Mouse (Mus musculus) liver, postnatal 0 days (tissue): Measurements from ENCODE around the gene Rogdi. TPM values are rescaled to one million over a fixed set of nuclear protein-coding genes. Genes with fewer than 3 reads are reported as not detected.

ENCODE experiments used
- ATAC-seq: fragments of 200-750 bp; cut with Nextera tagmentation; 2 replicates; pipeline ENCODE4 v1.8.0; 2017; ENCODE audit warnings: mild to moderate bottlenecking, moderate library complexity
- DNase-seq: peaks from one replicate; pipeline ENCODE4 v3.0.0-alpha.2; 2016
- H3K27ac ChIP-seq: fragments of 300-500 bp; sonication (generic); 2 replicates; pipeline ENCODE4 v1.5.1; 2014; ENCODE audit warnings: antibody characterized with exemption, moderate library complexity, mild to moderate bottlenecking, low read depth
- H3K27me3 ChIP-seq: fragments of 300-500 bp; sonication (generic); 2 replicates; pipeline ENCODE4 v1.6.1; 2014; ENCODE audit warnings: low read length, control low read depth, mixed read lengths; ENCODE audit not compliant: insufficient read depth
- H3K36me3 ChIP-seq: fragments of 300-500 bp; sonication (generic); replicated peaks from 2 replicates; pipeline ENCODE4 v1.6.1; 2014; ENCODE audit warnings: mild to moderate bottlenecking, control low read depth, low read length, moderate library complexity, mixed read lengths; ENCODE audit not compliant: insufficient read depth
- H3K4me1 ChIP-seq: fragments of 300-500 bp; sonication (generic); 2 replicates; pipeline ENCODE4 v1.6.1; 2014; ENCODE audit warnings: antibody characterized with exemption, mild to moderate bottlenecking, control low read depth; ENCODE audit not compliant: insufficient read depth
- H3K4me2 ChIP-seq: fragments of 300-500 bp; sonication (generic); 2 replicates; pipeline ENCODE4 v1.6.1; 2014; ENCODE audit warnings: low read depth, mild to moderate bottlenecking, low read length, moderate library complexity, mixed read lengths
- H3K4me3 ChIP-seq: fragments of 300-500 bp; sonication (generic); 2 replicates; pipeline ENCODE4 v1.5.1; 2014; ENCODE audit warnings: low read depth, low read length
- H3K9ac ChIP-seq: fragments of 300-500 bp; sonication (generic); replicated peaks from 2 replicates; pipeline ENCODE4 v1.6.1; 2014; ENCODE audit warnings: mild to moderate bottlenecking, moderate library complexity
- H3K9me3 ChIP-seq: fragments of 300-500 bp; sonication (generic); 2 replicates; pipeline ENCODE4 v1.6.1; 2016; ENCODE audit warnings: mild to moderate bottlenecking, control low read depth, low read length, mixed read lengths
- CTCF ChIP-seq: sonication (generic); IDR thresholded peaks from 2 replicates; pipeline ENCODE4 v1.5.1; 2016; ENCODE audit warnings: antibody characterized with exemption, low read depth
- EP300 ChIP-seq: IDR thresholded peaks from 2 replicates; pipeline ENCODE4 v1.6.1; 2016; ENCODE audit warnings: antibody characterized with exemption, low read depth, mild to moderate bottlenecking
- WGBS: fragments of 180-500 bp; shearing (Covaris S2); extraction: QIAGEN DNeasy Blood & Tissue Kit; methylation state at CpG from one replicate; pipeline ENCODE4 v1.1.7; 2014; ENCODE audit not compliant: insufficient replicate concordance; 5-methylcytosine and 5-hydroxymethylcytosine counted together
- polyA plus RNA-seq: library from polyadenylated mRNA; unstranded; fragments of >200 nt; fragmentation: Nextera tagmentation; extraction: Ambion mirVana; gene quantifications from 2 replicates; pipeline ENCODE4 v1.2.1, GENCODE M21; 2015

Gene Rogdi
- polyA plus RNA-seq, 1 experiment from 2014 or later: 105 TPM

GRCm38 (mm10) chr16:5000611-5001010, 12.7 kb downstream of the Rogdi start:
- Histone ChIP-seq H3K4me2 (no peak overlapping the region), H3K4me1 (peaks cover 6% of the 10 kb centered on the region; the same call in 1 of the 2 replicates), H3K36me3 (no peaks in the 10 kb centered on the region), H3K27ac (no peak overlapping the region), H3K9me3 (no peaks in the 10 kb centered on the region), H3K27me3 (no peaks in the 10 kb centered on the region), H3K9ac (no peak overlapping the region), H3K4me3 (no peak overlapping the region)
- ATAC-seq (no peak), DNase-seq (no peak)
- WGBS: 51% methylated on average over 3 of the region's 3 CpGs
- TF ChIP-seq EP300: no peak
- no peak for TF ChIP-seq CTCF

DNA sequence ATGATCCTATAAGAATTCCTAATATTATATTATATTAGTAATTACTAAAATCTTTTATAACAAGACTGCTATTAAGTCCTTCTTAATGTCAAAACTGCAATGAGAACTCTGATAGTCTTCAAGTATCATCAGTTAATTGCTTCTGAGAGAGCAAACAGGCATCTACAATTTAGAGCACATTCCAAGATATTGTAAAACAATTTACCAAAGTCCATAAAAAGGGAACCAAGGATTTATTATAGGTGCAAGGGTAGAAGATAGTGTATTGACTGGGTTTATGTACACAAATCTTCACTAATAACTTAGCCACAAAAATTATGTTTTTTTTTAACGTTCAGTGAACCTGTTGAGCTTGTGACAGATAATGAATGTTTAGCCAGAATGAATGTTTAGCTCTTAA, 14.4 kb downstream of the Rogdi start:
- H3K9me3 ChIP-seq: no peaks in the 10 kb centered on the region
- H3K9ac ChIP-seq: no peak overlapping the region
- no peaks in the 10 kb centered on the region for H3K36me3 ChIP-seq
- no peak overlapping the region for H3K4me3 ChIP-seq
- no peak for DNase-seq
- ATAC-seq: no peak
- TF ChIP-seq CTCF (no peak), EP300 (no peak)
- 63% methylated on average over 1 of the region's 1 CpGs for WGBS
- no peak overlapping the region for H3K27ac ChIP-seq
- peaks cover 6% of the 10 kb centered on the region; the same call in 1 of the 2 replicates for H3K4me1 ChIP-seq
- H3K4me2 ChIP-seq: no peak overlapping the region
- H3K27me3 ChIP-seq: no peaks in the 10 kb centered on the region

GRCm38 (mm10) chr16:4997553-4997952, 15.8 kb downstream of the Rogdi start, which contains the start of gene Sept12:
Gene Sept12 (minus strand): TSS chr16:4997852.
- DNase-seq: no peak
- WGBS: 45% methylated on average over 3 of the region's 3 CpGs
- no peaks in the 10 kb centered on the region for H3K9me3 ChIP-seq
- ATAC-seq: no peak
- no peak within 1 kb of the TSS for H3K4me3 ChIP-seq
- H3K9ac ChIP-seq: no peak within 1 kb of the TSS
- no peak for TF ChIP-seq CTCF
- TF ChIP-seq EP300: no peak
- H3K4me1 ChIP-seq: peaks cover 6% of the 10 kb centered on the region; the same call in 1 of the 2 replicates
- no peaks in the 10 kb centered on the region for H3K27me3 ChIP-seq
- H3K27ac ChIP-seq: no peak within 1 kb of the TSS
- H3K36me3 ChIP-seq: no peaks in the 10 kb centered on the region
- H3K4me2 ChIP-seq: no peak within 1 kb of the TSS

DNA sequence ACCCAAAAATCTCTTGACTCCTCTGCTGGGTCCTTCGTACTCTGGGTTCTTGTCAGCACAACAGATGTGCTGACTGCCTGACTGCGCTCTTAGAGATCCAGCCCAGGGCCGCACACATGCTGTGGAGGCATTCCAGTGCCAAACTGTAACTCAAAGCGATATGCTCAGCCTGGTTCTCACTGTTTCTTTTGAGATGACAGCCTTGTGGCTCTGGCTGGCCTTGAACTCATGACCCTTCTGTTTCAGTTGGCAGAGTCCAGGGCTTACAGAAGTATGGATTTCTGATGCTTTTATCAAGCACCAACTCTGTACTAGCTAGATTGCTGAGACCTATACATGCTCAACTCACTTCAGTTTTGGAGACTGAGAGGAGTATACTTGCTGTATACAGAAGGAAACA, 20.1 kb downstream of the Rogdi start:
- H3K9ac ChIP-seq: no peak overlapping the region
- peaks cover 6% of the 10 kb centered on the region; the same call in 1 of the 2 replicates for H3K4me1 ChIP-seq
- H3K4me2 ChIP-seq: no peak overlapping the region
- TF ChIP-seq CTCF: no peak
- no peaks in the 10 kb centered on the region for H3K9me3 ChIP-seq
- no peak for ATAC-seq
- H3K27ac ChIP-seq: no peak overlapping the region
- no peaks in the 10 kb centered on the region for H3K27me3 ChIP-seq
- WGBS: 79% methylated on average over 4 of the region's 4 CpGs
- H3K36me3 ChIP-seq: no peaks in the 10 kb centered on the region
- H3K4me3 ChIP-seq: no peak overlapping the region
- DNase-seq: no peak

DNA sequence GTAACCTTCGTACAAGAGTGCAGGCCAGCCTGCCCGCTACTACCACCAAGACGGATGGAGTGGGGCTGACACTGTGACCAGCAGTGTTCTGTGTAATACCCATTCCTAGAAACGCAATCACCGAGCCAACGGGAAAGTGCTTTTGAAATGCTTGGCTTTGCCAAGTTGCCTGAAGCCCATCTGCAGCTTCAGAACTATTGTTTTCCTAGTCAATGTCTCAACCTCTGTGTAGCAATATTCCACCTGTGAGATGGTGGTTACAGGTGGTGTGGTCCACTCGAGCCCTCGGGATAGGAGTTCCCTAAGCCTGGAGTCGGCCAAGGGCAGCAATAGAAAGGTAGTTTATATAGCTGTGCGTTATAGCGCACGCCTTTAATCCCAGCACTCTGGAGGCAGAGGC, 28.6 kb downstream of the Rogdi start:
- H3K27me3 ChIP-seq: no peaks in the 10 kb centered on the region
- ATAC-seq (no peak), DNase-seq (no peak)
- no peak for TF ChIP-seq EP300
- TF ChIP-seq CTCF: no peak
- 82% methylated on average over 12 of the region's 12 CpGs for WGBS
- no peaks in the 10 kb centered on the region for H3K9me3 ChIP-seq
- H3K9ac ChIP-seq: no peak overlapping the region
- H3K36me3 ChIP-seq: no peaks in the 10 kb centered on the region
- no peaks in the 10 kb centered on the region for H3K4me1 ChIP-seq
- H3K27ac ChIP-seq: no peak overlapping the region
- H3K4me3 ChIP-seq: no peak overlapping the region
- H3K4me2 ChIP-seq: no peak overlapping the region

- H3K27ac ChIP-seq: no peak overlapping the region
- no peaks in the 10 kb centered on the region for H3K27me3 ChIP-seq
- TF ChIP-seq CTCF (peak; percentile 74), EP300 (no peak)
- H3K9me3 ChIP-seq: no peaks in the 10 kb centered on the region
- peaks cover 2% of the 10 kb centered on the region; the same call in 1 of the 2 replicates for H3K4me1 ChIP-seq
- no peaks in the 10 kb centered on the region for H3K36me3 ChIP-seq
- ATAC-seq (peak; percentile 73), DNase-seq (peak; percentile 53)
- no peak overlapping the region for H3K4me3 ChIP-seq
- H3K9ac ChIP-seq: no peak overlapping the region
- WGBS: 60% methylated on average over 4 of the region's 4 CpGs
- H3K4me2 ChIP-seq: no peak overlapping the region
Observed at GRCm38 (mm10) chr16:4979755-4980380, 33.5 kb downstream of the Rogdi start.
